Mouse (Mus musculus): ENCODE measurements around the gene Cldn3. TPM values are rescaled to one million over a fixed set of nuclear protein-coding genes. Genes with fewer than 3 reads are reported as not detected.

Gene Cldn3
- total RNA-seq, 2 experiments from 2014 or later: 0.71 to 0.77 TPM

- DNase-seq: no peak
Observed at GRCm38 (mm10) chr5:135002151-135002550, 16.1 kb downstream of the Cldn3 start.

DNA sequence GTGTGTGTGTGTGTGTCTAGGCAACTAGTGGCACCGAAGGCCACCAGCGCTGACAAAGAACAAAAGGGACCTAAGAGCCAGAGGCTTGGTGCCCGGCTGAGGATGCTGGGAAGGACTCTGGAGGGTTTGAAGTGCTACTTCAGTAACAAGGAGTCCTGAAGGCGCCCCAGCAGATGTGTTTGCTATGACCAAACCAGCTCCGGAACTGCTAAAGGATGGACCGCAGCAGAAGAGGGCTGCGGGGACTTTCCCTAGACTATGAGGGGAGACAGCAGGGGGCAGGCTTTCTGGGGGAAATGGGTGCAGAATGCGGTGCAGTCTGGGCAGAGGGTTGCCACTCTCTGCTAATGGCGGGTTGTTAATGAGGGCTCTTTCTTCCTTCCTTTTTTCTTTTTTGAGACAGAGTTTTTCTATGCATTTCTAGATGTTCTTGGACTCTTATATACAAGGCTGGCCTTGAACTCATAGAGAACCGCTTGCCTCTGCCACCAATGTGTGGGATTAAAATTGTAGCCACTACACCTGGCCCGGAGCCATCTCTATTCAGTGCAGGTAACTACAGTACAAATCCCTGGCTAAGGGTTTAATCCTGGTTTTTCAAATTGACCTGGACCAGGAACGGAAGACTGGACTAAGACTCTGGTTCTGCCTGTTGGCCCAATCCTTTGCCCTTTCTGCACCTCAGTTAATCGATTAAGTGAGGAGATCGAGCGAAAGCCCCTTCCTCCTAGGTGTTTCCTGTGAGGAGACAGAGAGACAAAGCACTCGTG lies 22.0 kb downstream of the Cldn3 start:
- peak; percentile 46 for DNase-seq

GRCm38 (mm10) chr5:135008671-135009589 lies 22.9 kb downstream of the Cldn3 start, which contains the start of gene Abhd11:
TSS of gene Abhd11 (plus strand) at chr5:135009152.
- peak; percentile 97 for DNase-seq

DNA sequence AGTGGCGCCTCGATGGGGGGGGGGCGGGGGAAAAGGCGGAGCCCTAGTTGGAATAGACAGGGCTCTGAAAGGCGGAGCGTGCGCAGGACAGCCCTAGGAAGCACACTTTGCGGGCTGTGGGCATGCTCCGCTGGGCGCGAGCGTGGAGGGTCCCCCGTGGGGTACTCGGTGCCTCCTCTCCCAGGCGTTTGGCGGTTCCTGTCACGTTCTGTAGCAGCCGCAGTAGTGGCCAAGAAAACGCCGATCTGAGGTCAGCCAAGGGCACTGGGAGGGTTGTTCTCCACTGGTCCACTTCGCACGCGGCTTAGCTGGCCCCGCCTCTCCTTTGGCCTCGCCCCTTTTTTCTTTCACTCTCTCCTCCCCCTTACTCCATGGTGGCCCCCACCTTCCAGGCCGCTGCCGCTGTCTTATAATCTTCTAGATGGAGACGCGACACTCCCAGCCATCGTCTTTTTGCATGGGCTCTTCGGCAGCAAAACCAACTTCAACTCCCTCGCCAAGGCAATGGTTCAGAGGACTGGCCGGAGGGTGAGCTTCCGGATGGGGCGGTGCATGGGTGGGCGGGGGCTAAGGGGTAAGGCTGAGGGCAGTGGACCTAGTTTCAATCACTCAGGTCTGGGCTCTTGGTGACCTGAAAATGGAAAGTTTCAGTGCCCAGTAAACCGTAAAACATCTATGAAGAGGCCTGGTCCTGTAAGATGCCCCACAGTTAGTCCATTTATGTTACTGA lies 23.7 kb downstream of the Cldn3 start:
- peak; percentile 89 for DNase-seq

DNA sequence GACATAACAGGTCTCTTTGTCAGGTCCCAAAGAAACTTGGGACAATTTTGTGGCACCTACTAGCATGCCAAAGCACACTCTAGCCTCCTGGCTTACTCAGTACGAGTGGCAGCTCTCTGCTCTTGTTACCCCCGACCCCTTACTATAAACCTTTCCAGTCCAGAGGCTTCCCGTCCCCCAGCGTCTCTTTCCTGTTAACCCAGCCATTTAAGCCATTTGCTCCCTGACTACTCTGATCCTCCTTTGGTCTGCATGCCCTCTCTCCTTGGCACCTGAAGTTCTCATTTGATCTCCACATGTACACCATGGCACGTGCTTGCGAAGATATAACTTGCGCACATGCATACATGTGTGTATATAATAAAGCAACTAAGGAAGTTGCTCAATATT lies 24.3 kb downstream of the Cldn3 start:
- no peak for DNase-seq

DNA sequence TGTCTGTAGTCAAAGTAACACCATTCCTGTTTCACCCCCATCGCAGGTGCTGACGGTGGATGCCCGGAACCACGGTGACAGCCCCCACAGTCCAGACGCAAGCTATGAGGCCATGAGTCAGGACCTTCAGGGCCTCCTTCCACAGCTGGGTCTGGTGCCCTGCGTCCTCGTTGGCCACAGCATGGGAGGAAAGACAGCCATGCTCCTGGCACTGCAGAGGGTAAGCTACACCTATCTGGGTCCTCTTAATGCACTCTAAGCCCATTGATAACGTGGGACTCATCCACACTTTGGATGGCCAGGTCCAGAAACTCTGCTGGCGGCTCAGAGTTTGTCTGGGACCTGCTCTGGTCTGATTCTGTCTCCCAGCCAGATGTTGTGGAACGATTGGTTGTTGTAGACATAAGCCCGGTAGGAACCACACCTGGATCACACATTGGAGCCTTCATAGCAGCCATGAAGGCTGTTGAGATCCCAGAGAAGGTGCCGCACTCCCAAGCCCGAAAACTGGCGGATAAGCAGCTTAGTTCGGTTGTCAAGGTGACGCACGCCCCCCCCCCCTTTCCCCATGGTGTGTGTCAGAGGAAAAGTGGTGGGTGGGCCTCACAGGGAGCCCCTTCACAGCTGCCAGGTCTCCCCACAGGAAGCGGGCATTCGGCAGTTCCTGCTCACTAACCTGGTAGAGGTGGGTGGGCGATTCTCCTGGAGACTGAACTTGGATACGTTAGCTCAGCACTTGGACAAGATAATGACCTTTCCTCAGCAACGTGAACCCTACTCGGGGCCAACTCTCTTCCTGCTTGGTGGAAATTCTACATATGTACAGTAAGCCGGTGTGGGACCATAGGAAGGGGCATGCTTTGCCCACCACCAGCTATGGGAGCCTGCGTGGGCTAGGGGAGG lies 25.1 kb downstream of the Cldn3 start:
- no peak for DNase-seq

DNA sequence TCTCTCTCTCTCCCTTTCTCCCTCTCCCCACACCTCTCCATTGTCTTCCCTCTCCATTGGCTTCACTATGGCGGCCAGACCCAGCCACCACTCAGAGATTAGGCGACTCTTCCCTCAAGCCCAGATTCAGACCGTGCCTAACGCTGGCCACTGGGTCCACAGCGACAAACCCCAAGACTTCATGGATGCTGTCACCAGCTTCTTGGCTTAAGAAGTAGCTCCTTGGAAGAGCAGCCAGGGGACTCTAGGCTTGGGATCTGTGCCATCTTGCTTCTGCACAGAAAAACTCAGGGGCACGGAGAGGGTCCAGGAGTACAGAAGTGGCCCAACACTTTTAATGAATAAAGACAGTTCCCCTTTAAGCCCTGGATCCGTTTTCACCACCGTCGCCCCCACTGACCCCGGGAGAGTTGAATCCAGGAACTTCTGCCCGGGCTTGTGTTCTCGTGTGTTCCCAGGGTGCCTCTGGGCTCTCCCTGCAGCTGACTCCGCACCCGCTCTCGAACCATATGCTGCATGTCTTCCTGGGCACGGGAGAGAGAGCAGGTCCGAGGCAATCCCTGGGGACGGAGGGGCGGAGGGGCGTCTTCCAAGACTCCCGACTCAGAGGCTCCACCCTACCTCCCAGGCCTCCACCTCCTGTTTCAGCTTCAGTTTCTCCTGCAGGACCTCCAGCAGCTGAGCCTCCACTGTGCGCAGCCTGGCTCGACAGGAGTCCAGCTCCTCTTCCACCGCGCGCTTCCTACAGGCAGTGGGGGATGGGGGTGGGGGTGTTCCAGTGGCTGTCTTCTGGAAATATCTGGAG lies 26.0 kb downstream of the Cldn3 start:
- DNase-seq: peak; percentile 27

DNA sequence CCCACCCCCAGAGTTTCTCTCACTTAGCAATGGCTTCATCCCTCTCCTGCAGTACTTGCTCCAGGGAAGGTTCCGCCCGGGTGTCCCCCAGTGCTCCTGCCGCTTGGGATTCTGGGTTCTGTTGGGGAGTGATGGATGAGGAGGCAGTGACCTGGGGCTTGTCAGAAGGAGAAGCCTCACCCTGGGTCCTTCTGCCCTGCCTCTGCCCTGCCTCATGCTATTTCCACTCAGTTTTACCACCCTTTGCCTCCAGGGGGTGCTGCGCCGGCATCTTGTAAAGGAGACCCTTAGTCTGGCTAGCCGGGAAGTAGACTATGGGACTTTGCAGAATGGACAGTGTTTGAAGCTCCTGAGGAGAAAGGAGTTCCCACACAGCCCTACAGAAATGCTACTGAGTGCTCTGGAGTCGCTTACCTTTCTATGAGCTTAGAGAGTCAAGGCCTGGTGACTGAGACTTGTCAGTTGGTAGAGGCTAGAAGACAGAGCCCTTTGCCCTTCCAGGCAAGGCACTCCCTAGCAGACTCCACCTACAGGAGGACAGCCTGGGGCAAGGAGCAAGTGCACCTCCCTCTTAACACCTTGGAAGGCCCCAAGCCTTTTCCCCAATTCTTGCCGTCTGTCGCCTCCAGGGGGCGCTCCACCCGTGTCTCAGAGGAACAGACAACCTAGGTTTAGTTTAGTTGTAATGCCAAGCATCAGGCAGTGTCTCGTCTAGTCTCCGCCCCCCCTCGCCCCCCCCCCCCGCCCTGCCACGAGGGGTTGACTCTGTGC lies 26.8 kb downstream of the Cldn3 start:
- DNase-seq: peak; percentile 87

DNA sequence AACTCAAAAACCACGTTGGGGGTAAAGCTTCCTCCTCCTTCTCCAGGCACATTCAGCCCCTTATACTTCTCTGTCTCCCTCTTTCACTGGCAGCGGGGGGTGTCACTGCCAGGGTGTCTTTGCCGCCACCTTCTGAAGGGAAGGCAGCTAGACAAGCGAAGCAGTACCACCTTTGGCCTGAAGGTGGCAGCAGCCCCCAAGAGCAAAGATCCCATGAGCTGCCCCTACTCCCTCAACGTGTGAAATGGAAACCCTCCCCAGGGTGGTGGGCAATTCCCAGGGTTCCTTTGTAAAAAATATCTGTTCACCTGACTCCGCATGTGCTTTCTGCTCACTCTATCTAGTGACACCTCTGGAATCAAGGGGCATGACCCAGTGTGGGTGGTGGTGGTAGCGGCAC lies 29.5 kb downstream of the Cldn3 start:
- peak; percentile 93 for DNase-seq

- DNase-seq: no peak
Observed at GRCm38 (mm10) chr5:135016224-135016759, 30.3 kb downstream of the Cldn3 start.

- peak; percentile 91 for DNase-seq
Observed at GRCm38 (mm10) chr5:135021814-135022213, 35.8 kb downstream of the Cldn3 start.

DNA sequence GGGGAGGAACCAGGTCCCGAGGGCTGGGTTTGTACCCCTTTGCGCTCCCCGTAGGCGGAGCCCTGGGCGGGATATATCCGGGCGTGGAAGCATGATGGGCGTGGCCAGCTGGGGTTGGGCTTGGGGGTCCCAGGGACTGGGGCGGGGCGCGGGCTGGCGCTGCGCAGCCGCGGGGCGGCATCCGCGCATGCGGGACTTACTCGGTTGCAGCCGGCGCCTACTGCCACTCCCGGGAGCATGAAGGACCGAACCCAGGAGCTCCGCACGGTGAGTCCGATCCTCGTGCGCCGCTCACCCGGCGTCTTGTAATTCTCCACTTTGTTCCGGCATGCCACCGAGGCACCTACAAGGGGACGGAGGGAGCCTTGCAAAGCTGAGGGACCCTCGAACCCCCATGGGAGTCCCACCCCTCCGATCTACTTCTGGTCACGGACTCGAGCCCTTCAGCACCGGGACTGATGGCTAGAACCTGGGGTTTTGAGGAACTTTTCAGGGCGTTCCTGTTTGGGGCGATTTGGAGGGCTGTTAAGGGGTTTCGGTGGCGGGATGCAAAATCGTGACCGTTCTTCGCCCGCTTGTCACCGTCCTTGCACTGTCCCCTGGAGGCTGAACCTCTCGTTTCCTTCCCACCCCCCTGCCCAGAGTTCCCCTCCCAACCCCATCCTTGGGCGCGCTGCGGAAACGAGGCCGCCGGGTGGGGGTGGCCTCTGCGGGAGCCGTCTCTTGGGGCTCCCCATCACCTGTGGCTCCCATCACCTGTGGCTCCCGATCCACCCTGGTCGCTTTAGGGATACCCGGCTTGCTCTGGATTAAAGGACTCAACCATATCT lies 37.5 kb downstream of the Cldn3 start, which contains the start of gene Stx1a:
Gene Stx1a, plus strand, starts transcription at position 139 of the 830 bp plus-strand sequence.
- peak; percentile 92 for DNase-seq

GRCm38 (mm10) chr5:135024665-135025224 lies 38.7 kb downstream of the Cldn3 start:
- DNase-seq: peak; percentile 48

- DNase-seq: no peak
Observed at GRCm38 (mm10) chr5:135025899-135026298, 39.9 kb downstream of the Cldn3 start.

DNA sequence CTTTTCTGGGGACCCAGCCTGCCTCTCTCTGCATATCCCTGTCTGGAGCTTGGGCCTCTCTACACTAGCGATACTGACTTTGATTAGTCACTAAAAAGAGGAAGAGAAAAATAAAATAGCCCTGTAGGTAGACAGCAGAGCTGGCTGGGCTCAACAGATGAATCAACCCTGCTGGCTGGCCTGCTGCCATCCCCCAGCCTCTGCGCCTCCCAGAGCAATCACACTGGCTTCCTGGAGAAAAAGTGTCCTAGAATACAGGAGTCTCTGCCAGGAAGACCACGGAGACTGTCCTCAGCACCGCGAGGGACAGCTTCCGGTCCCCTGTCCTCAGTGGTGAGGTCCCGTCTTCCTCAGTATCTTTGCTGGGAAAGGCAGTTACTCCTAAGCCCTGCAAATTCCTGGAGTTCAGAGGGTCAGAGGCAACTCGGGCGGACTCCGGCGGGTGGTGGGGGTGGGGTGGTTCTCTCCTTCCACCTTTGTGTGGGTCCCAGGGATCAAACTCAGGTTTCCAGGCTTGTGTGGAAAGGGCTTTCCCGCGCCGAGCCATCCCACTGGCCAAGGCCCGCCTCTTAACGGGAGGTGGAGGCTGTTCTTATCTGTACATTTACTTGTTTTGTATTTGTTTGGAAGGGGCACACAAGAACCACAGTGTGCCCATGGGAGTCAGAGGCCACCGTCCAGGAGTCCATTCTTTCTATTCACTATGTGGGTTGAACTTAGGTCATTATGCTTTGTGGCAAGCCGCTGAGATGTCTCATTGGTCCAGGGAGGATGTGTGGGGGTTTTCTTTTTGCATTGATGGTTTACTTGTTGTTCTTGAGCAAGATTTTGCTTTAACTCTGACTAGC lies 43.2 kb downstream of the Cldn3 start:
- DNase-seq: peak; percentile 76

DNA sequence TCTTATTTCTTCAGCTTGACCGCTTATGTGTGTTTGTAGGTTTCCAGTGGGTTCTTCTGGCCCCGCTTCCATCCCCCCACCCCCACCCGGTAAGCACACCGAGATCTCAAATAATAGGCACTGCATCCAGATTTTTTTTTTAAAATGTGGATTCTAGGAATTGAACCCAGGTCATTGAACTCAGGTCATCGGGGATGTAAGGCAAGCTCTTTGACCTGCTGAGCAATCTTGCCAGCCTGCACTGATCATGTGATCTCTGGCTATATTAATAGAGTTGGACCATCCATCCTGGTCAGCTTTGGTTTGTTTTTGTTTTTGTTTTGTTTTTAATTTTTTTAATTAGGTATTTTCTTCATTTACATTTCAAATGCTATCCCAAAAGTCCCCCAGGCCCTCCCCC lies 46.6 kb downstream of the Cldn3 start:
- DNase-seq: no peak

DNA sequence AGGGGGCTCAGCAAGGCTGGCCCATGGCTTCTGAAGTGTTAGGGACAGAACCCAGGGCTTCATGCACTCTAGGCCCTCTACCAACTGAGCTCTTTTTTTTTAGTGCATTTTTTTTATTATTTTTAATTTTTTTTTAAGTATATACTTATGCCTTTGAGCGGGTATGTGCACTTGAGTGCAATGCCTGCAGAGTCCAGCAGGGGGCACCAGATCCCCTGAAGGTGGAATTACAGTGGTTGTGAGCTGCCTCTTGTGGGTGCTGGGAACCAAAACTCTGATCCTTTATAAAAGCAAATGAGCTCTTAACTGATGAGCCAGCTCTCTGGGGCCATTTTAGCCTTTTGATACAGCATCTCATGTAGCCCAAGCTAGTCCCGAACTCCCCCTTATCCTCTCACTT lies 48.6 kb downstream of the Cldn3 start:
- no peak for DNase-seq

Measured in heart, postnatal 4 days (tissue).